Mouse (Mus musculus) adipocyte (in vitro differentiated cells): Measurements from ENCODE around the gene Lrp10.

Source experiments
- DNase-seq: peaks from one replicate; pipeline ENCODE4 v3.0.0-alpha.2; 2016; ENCODE audit warnings: low spot score

Lrp10 gene

GRCm38 (mm10) chr14:54433941-54434531 lies 29.9 kb upstream of the Lrp10 start:
- DNase-seq: peak; percentile 68

GRCm38 (mm10) chr14:54435194-54435918 lies 28.6 kb upstream of the Lrp10 start:
- no peak for DNase-seq

GRCm38 (mm10) chr14:54439155-54439554 lies 24.8 kb upstream of the Lrp10 start:
- no peak for DNase-seq

- no peak for DNase-seq
Measured at GRCm38 (mm10) chr14:54439610-54440009, 24.3 kb upstream of the Lrp10 start.

- DNase-seq: no peak
Measured at GRCm38 (mm10) chr14:54440538-54440937, 23.4 kb upstream of the Lrp10 start.

- peak; percentile 37 for DNase-seq
Measured at GRCm38 (mm10) chr14:54441365-54441764, 22.6 kb upstream of the Lrp10 start.

GRCm38 (mm10) chr14:54442548-54442947 lies 21.4 kb upstream of the Lrp10 start:
- DNase-seq: no peak

GRCm38 (mm10) chr14:54443196-54443595 lies 20.7 kb upstream of the Lrp10 start:
- peak; percentile 78 for DNase-seq

- peak; percentile 93 for DNase-seq
Measured at GRCm38 (mm10) chr14:54443712-54444618, 20.0 kb upstream of the Lrp10 start.

GRCm38 (mm10) chr14:54445476-54445875 lies 18.5 kb upstream of the Lrp10 start:
- DNase-seq: peak; percentile 55

GRCm38 (mm10) chr14:54453566-54453965 lies 10.4 kb upstream of the Lrp10 start:
- DNase-seq: no peak

GRCm38 (mm10) chr14:54454669-54455528 lies 9.0 kb upstream of the Lrp10 start:
- DNase-seq: no peak

- no peak for DNase-seq
Measured at GRCm38 (mm10) chr14:54457907-54458569, 5.9 kb upstream of the Lrp10 start.

GRCm38 (mm10) chr14:54462146-54462545 lies 1.8 kb upstream of the Lrp10 start:
- DNase-seq: no peak

- no peak for DNase-seq
Measured at GRCm38 (mm10) chr14:54463108-54463958, 604 bp upstream of the Lrp10 start.

GRCm38 (mm10) chr14:54464293-54465005 lies 512 bp downstream of the Lrp10 start:
- peak; percentile 82 for DNase-seq

- no peak for DNase-seq
Measured at GRCm38 (mm10) chr14:54471467-54471866, 7.5 kb downstream of the Lrp10 start.

- no peak for DNase-seq
Measured at GRCm38 (mm10) chr14:54472671-54473070, 8.7 kb downstream of the Lrp10 start.

GRCm38 (mm10) chr14:54474744-54475143 lies 10.8 kb downstream of the Lrp10 start:
- DNase-seq: no peak
